Mouse (Mus musculus): ENCODE results near the gene Ap2m1. TPM values are rescaled to one million over a fixed set of nuclear protein-coding genes. Genes with fewer than 3 reads are reported as not detected.

The Ap2m1 gene
- total and polyA plus RNA-seq, 3 experiments: 319 to 415 (median 343) TPM

DNA sequence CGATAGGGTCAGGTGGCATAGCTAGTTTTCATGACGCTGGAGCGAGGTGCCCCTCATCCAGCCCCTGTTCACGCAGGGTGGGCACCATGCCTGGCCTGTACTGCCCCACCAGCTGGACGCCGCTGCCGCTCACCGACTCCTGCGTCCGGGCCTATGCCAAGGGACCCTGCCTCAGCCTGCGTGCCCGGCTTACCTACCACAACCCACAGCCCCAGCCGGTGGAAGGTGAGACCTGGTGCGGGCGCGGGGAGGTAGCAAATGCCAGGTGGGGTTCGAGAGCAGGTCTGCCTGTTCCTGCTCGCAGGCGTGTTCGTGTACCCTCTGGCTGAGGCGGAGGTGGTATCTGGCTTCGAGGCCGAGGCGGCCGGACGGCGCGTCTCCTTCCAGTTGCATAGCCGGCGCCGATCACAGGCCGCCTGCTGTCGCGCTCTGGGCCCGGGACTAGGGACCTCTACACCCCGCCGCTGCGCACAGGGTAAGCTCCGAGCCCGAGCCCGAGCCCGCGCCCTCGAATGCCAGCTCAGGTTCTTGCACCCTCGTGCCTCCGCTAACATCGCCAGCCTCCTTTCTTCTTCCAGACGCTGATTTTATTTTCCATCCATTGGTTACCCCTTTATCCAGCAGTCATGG, 55.9 kb downstream of the Ap2m1 start:
- H3K79me2 ChIP-seq (replicated peaks; ENCODE audit: control insufficient read depth, extremely low read depth, insufficient read depth, poor library complexity, severe bottlenecking): no peaks in the 10 kb centered on the region
- no peak for DNase-seq (ENCODE audit: extremely low read depth)
- TF ChIP-seq POLR2AphosphoS2 (IDR thresholded peaks at IDR 0.05; ENCODE audit: low read depth, low read length): no peak
- TF ChIP-seq MAFK (IDR thresholded peaks at IDR 0.05; ENCODE audit: insufficient replicate concordance, low read length): no peak
- no peak for TF ChIP-seq TCF12 (IDR thresholded peaks at IDR 0.05; ENCODE audit: low read depth, low read length)
- TF ChIP-seq ELF1 (IDR thresholded peaks at IDR 0.05; ENCODE audit: low read depth, low read length): no peak
- no peak for TF ChIP-seq JUND (conservative IDR thresholded peaks at IDR 0.05; ENCODE audit: low read depth, low read length)
- TF ChIP-seq USF1 (IDR thresholded peaks at IDR 0.05; ENCODE audit: low read depth, low read length): no peak
- H3K9ac ChIP-seq (ENCODE audit: insufficient read depth, low read depth): no peak overlapping the region
- no peak overlapping the region for H3K27ac ChIP-seq (ENCODE audit: insufficient read depth, low read depth)
- no peaks in the 10 kb centered on the region for H3K36me3 ChIP-seq (replicated peaks in 1 of 2; ENCODE audit: control insufficient read depth in 1 of 2, insufficient read depth in 1 of 2, low read length in 1 of 2)
- peaks cover 0 to 11% of the 10 kb centered on the region in 2 experiments; a peak in 2 of 4 replicates for H3K4me1 ChIP-seq (ENCODE audit: control insufficient read depth in 1 of 2, insufficient read depth in 2 of 2)
- no peak overlapping the region for H3K4me2 ChIP-seq (ENCODE audit: insufficient read depth, low read depth, poor library complexity, severe bottlenecking)
- peaks cover 7% of the 10 kb centered on the region for H3K9me3 ChIP-seq (replicated peaks; ENCODE audit: low read length)
- H3K4me3 ChIP-seq (replicated peaks in 1 of 3; ENCODE audit: low read depth in 2 of 3, low read length in 2 of 3, poor library complexity in 1 of 3): no peak overlapping the region
- dilution Hi-C loops (cut with MboI; ENCODE audit: extremely low pct_ligation_motif_present, extremely low pct_unique_long_range_greater_than_20kb, low sequenced_read_pairs) (no loop called here), in situ Hi-C loops (cut with MboI; ENCODE audit: low pct_ligation_motif_present, low pct_unique_long_range_greater_than_20kb, low sequenced_read_pairs) (no loop called here)
- H3K27me3 ChIP-seq (replicated peaks): peaks cover 79% of the 10 kb centered on the region

Other genes starting within 250 kb of the Ap2m1 start
- 101 and 116 TPM in 2 replicates for gene Parl, start 233.1 kb upstream of the Ap2m1 start, total RNA-seq (2012; rRNA removed)
- gene Parl, start 233.1 kb upstream of the Ap2m1 start, total RNA-seq (2014; rRNA removed): 166 and 205 TPM in 2 replicates
- gene Parl, start 233.1 kb upstream of the Ap2m1 start, polyA plus RNA-seq (2012; ENCODE audit: insufficient read length, low read depth): 209 and 247 TPM in 2 replicates
- not detected in 2 replicates for gene Cyp2ab1, start 210.1 kb upstream of the Ap2m1 start, total RNA-seq (2012; rRNA removed)
- not detected in 2 replicates for gene Cyp2ab1, start 210.1 kb upstream of the Ap2m1 start, total RNA-seq (2014; rRNA removed)
- gene Cyp2ab1, start 210.1 kb upstream of the Ap2m1 start, polyA plus RNA-seq (2012; ENCODE audit: insufficient read length, low read depth): not detected in 2 replicates
- 21.0 and 23.4 TPM in 2 replicates for gene Abcc5, start 109.1 kb upstream of the Ap2m1 start, total RNA-seq (2012; rRNA removed)
- gene Abcc5, start 109.1 kb upstream of the Ap2m1 start, total RNA-seq (2014; rRNA removed): 23.8 and 27.1 TPM in 2 replicates
- 25.8 and 28.6 TPM in 2 replicates for gene Abcc5, start 109.1 kb upstream of the Ap2m1 start, polyA plus RNA-seq (2012; ENCODE audit: insufficient read length, low read depth)
- gene Eif2b5, start 36.7 kb upstream of the Ap2m1 start, total RNA-seq (2012; rRNA removed): 179 and 208 TPM in 2 replicates
- gene Eif2b5, start 36.7 kb upstream of the Ap2m1 start, total RNA-seq (2014; rRNA removed): 183 and 203 TPM in 2 replicates
- gene Eif2b5, start 36.7 kb upstream of the Ap2m1 start, polyA plus RNA-seq (2012; ENCODE audit: insufficient read length, low read depth): 139 and 151 TPM in 2 replicates
- 7.6 and 7.7 TPM in 2 replicates for gene Dvl3, start 18.5 kb upstream of the Ap2m1 start, total RNA-seq (2012; rRNA removed)
- gene Dvl3, start 18.5 kb upstream of the Ap2m1 start, total RNA-seq (2014; rRNA removed): 1.8 and 1.9 TPM in 2 replicates
- 14.8 and 16.9 TPM in 2 replicates for gene Dvl3, start 18.5 kb upstream of the Ap2m1 start, polyA plus RNA-seq (2012; ENCODE audit: insufficient read length, low read depth)
- gene Abcf3, start 13.1 kb downstream of the Ap2m1 start, total RNA-seq (2012; rRNA removed): 48.6 and 61.4 TPM in 2 replicates
- gene Abcf3, start 13.1 kb downstream of the Ap2m1 start, total RNA-seq (2014; rRNA removed): 46.9 and 55.7 TPM in 2 replicates
- gene Abcf3, start 13.1 kb downstream of the Ap2m1 start, polyA plus RNA-seq (2012; ENCODE audit: insufficient read length, low read depth): 98.0 and 98.9 TPM in 2 replicates
- not detected in 2 replicates for gene Vwa5b2, start 54.0 kb downstream of the Ap2m1 start, total RNA-seq (2012; rRNA removed)
- gene Vwa5b2, start 54.0 kb downstream of the Ap2m1 start, total RNA-seq (2014; rRNA removed): not detected in 2 replicates
- gene Vwa5b2, start 54.0 kb downstream of the Ap2m1 start, polyA plus RNA-seq (2012; ENCODE audit: insufficient read length, low read depth): 0.27 and 0.29 TPM in 2 replicates
- 50.7 and 54.6 TPM in 2 replicates for gene Eef1akmt4, start 76.1 kb downstream of the Ap2m1 start, total RNA-seq (2012; rRNA removed)
- gene Eef1akmt4, start 76.1 kb downstream of the Ap2m1 start, total RNA-seq (2014; rRNA removed): 82.8 and 86.9 TPM in 2 replicates
- gene Eef1akmt4, start 76.1 kb downstream of the Ap2m1 start, polyA plus RNA-seq (2012; ENCODE audit: insufficient read length, low read depth): 49.5 and 53.3 TPM in 2 replicates
- gene Gm49333, start 76.1 kb downstream of the Ap2m1 start, total RNA-seq (2012; rRNA removed): 0.08 TPM in 1 of 2 replicates, not detected in the other
- gene Gm49333, start 76.1 kb downstream of the Ap2m1 start, total RNA-seq (2014; rRNA removed): not detected in 2 replicates
- gene Gm49333, start 76.1 kb downstream of the Ap2m1 start, polyA plus RNA-seq (2012; ENCODE audit: insufficient read length, low read depth): not detected in 2 replicates
- 22.7 and 25.6 TPM in 2 replicates for gene Alg3, start 76.3 kb downstream of the Ap2m1 start, total RNA-seq (2012; rRNA removed)
- 16.0 and 17.2 TPM in 2 replicates for gene Alg3, start 76.3 kb downstream of the Ap2m1 start, total RNA-seq (2014; rRNA removed)
- 70.4 and 81.1 TPM in 2 replicates for gene Alg3, start 76.3 kb downstream of the Ap2m1 start, polyA plus RNA-seq (2012; ENCODE audit: insufficient read length, low read depth)
- gene Camk2n2, start 85.8 kb downstream of the Ap2m1 start, total RNA-seq (2012; rRNA removed): 2.0 and 2.3 TPM in 2 replicates
- gene Camk2n2, start 85.8 kb downstream of the Ap2m1 start, total RNA-seq (2014; rRNA removed): 1.4 and 1.5 TPM in 2 replicates
- 7.0 and 7.2 TPM in 2 replicates for gene Camk2n2, start 85.8 kb downstream of the Ap2m1 start, polyA plus RNA-seq (2012; ENCODE audit: insufficient read length, low read depth)
- 0.08 and 0.34 TPM in 2 replicates for gene Ece2, start 94.3 kb downstream of the Ap2m1 start, total RNA-seq (2012; rRNA removed)
- gene Ece2, start 94.3 kb downstream of the Ap2m1 start, total RNA-seq (2014; rRNA removed): 0.08 and 0.17 TPM in 2 replicates
- gene Ece2, start 94.3 kb downstream of the Ap2m1 start, polyA plus RNA-seq (2012; ENCODE audit: insufficient read length, low read depth): 0.26 and 0.49 TPM in 2 replicates
- 340 and 410 TPM in 2 replicates for gene Psmd2, start 116.2 kb downstream of the Ap2m1 start, total RNA-seq (2012; rRNA removed)
- gene Psmd2, start 116.2 kb downstream of the Ap2m1 start, total RNA-seq (2014; rRNA removed): 267 and 273 TPM in 2 replicates
- 528 and 678 TPM in 2 replicates for gene Psmd2, start 116.2 kb downstream of the Ap2m1 start, polyA plus RNA-seq (2012; ENCODE audit: insufficient read length, low read depth)
- 473 and 601 TPM in 2 replicates for gene Eif4g1, start 132.8 kb downstream of the Ap2m1 start, total RNA-seq (2012; rRNA removed)
- gene Eif4g1, start 132.8 kb downstream of the Ap2m1 start, total RNA-seq (2014; rRNA removed): 370 and 403 TPM in 2 replicates
- 492 and 519 TPM in 2 replicates for gene Eif4g1, start 132.8 kb downstream of the Ap2m1 start, polyA plus RNA-seq (2012; ENCODE audit: insufficient read length, low read depth)
- gene Fam131a, start 157.8 kb downstream of the Ap2m1 start, total RNA-seq (2012; rRNA removed): 1.0 and 1.3 TPM in 2 replicates
- gene Fam131a, start 157.8 kb downstream of the Ap2m1 start, total RNA-seq (2014; rRNA removed): 0.50 and 0.77 TPM in 2 replicates
- gene Fam131a, start 157.8 kb downstream of the Ap2m1 start, polyA plus RNA-seq (2012; ENCODE audit: insufficient read length, low read depth): 0.67 and 1.4 TPM in 2 replicates
- gene Polr2h, start 182.2 kb downstream of the Ap2m1 start, total RNA-seq (2012; rRNA removed): 157 and 189 TPM in 2 replicates
- gene Polr2h, start 182.2 kb downstream of the Ap2m1 start, total RNA-seq (2014; rRNA removed): 183 and 189 TPM in 2 replicates
- 117 and 146 TPM in 2 replicates for gene Polr2h, start 182.2 kb downstream of the Ap2m1 start, polyA plus RNA-seq (2012; ENCODE audit: insufficient read length, low read depth)
- 4.2 and 4.5 TPM in 2 replicates for gene Clcn2, start 182.3 kb downstream of the Ap2m1 start, total RNA-seq (2012; rRNA removed)
- 1.2 and 1.4 TPM in 2 replicates for gene Clcn2, start 182.3 kb downstream of the Ap2m1 start, total RNA-seq (2014; rRNA removed)
- 3.5 and 4.1 TPM in 2 replicates for gene Clcn2, start 182.3 kb downstream of the Ap2m1 start, polyA plus RNA-seq (2012; ENCODE audit: insufficient read length, low read depth)
- gene Chrd, start 197.6 kb downstream of the Ap2m1 start, total RNA-seq (2012; rRNA removed): not detected in 2 replicates
- gene Chrd, start 197.6 kb downstream of the Ap2m1 start, total RNA-seq (2014; rRNA removed): not detected in 2 replicates
- gene Chrd, start 197.6 kb downstream of the Ap2m1 start, polyA plus RNA-seq (2012; ENCODE audit: insufficient read length, low read depth): not detected in 2 replicates
- 0.08 TPM in 2 replicates for gene Thpo, start 199.0 kb downstream of the Ap2m1 start, total RNA-seq (2012; rRNA removed)
- 0.19 TPM in 2 replicates for gene Thpo, start 199.0 kb downstream of the Ap2m1 start, total RNA-seq (2014; rRNA removed)
- gene Thpo, start 199.0 kb downstream of the Ap2m1 start, polyA plus RNA-seq (2012; ENCODE audit: insufficient read length, low read depth): 0.71 and 1.0 TPM in 2 replicates

Data from CH12.LX (cell line).